Mouse (Mus musculus) ovary, postnatal 10 days (tissue): ENCODE results near the gene Foxn3.

Experiments
- DNase-seq: peaks from one replicate; pipeline ENCODE4 v3.0.0; 2022; ENCODE audit warnings: low spot score

The Foxn3 gene

DNA sequence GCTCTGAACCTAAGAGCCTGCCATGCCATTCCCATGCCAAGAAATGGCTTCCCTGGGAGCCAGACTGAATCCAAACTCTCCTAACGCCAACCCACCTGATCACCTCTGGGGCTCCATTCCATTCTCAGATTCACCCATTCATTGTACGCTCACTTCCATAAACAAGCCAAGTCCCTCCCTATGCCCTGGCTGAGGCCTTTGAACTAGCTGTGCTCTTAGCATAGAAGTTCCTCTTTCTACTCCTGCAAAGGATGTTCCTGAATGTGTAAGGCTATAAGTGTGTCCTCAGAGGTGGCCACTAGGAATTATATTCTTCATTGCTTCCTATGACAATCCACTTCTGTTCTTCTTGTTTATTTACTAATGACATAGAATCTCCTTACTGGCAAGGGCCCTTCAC is 40.5 kb downstream of the Foxn3 start:
- no peak for DNase-seq

DNA sequence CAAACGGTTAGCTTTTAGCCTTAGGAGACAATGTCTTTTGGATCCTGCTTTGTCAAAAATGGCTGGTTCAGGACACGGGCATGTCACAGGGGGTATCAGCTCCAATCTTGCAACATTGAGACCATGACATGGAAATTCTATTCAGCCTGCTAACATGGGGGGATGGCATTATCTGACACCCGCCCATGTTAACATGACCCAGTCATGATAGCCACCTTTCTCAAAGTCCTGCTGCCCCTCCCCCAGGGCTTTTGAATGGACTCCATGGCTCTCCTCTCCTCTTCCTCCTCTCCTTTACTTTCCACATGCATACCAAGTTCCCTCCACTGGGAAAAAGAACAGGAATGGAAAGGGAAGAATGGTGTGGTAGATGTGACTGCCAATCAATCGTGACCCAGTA is 43.5 kb downstream of the Foxn3 start:
- DNase-seq: no peak

DNA sequence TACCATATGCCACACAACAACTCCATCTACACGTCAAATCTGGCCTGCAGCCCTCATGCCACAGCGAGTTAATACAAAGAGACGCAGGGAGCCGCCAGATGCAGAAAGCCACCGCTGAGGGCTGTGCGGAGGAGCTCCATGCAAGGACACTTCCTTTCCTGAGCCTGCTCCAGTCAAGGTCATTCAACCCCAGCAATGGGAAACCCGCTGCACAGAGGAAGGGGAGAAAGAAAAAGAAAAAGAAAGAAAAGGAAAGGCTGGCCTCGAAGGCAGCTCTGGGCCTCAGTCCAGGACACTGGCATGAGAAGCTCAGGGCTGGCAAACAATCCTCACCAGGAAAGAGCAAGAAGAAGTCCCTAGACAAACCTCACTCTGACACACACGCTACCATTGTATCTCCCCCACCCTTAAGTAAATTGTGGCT is 44.2 kb downstream of the Foxn3 start:
- no peak for DNase-seq

DNA sequence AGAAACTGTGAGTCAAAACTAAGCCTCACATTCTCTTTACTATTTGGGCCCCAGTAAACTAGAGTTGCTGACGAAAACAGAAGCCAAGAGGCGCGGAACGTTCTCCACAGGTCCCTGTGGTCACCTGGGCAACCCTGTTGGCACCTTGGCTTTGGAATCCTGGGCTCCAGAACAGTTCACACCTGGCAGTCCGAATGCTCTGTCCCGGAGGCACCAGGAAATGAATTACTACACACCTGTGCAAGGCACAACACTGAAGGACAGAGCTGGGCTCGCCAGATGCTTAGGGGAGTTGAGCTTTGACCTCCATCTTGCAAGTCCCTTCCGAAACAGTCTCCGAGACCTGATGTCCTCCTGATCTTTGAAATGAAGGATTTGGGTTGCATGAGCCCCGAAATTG is 44.7 kb downstream of the Foxn3 start:
- DNase-seq: no peak

DNA sequence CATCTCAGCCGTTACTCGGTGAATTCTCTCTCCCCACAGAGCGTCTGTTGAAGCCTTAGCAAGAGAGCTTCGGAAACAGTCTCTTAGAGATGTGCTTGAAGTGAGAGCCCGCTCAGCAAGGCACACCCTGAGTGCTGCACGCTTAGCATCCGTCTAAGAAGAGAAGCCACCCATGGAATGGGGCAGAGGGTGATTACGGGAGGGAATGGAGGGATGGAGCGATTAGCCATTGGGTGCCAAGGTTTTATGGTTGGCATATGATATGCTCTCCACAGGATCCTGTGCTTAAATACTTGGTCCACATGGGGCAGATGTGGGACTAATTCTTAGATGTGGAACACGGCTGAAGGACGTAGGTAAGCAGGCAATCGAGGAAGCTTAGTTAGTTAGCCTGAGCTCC is 45.3 kb downstream of the Foxn3 start:
- no peak for DNase-seq

DNA sequence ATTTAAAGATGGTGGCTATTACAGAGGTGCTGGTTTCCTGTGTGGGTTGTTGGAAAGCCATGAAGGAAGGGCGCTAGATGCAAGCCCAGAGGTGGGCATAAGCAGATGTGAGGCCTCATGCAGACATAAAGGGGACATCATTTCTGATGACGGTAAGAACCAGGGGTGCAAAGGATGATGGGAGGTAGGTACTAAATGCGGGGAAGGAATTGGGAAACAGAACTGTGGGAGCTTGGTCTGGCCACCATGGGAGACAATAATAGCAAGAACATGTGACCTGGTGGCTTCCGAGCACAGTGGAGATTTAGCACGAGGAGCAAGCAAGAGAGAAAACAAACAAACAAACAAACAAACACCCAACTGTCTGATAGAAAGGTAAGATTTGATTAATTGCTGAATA is 46.1 kb downstream of the Foxn3 start:
- no peak for DNase-seq

DNA sequence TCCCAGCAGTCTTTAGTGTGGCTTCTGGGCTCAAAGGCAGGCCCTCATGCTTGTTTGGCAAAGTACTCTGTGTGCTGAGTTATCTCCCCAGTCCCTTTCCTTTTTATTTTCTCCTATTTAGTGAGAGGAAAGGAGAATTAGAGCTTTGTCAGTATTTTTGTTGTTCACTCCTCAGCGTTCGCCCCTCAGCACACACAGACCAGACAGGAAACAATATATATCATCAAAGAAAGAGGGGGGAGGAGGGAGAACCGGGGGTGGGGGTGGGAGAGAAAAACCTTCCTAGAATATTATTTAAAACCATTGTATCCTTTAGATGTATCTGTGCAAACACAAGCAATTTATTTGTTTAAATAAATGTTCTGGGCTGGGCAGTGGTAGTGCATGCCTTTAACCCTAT is 47.9 kb downstream of the Foxn3 start:
- no peak for DNase-seq

DNA sequence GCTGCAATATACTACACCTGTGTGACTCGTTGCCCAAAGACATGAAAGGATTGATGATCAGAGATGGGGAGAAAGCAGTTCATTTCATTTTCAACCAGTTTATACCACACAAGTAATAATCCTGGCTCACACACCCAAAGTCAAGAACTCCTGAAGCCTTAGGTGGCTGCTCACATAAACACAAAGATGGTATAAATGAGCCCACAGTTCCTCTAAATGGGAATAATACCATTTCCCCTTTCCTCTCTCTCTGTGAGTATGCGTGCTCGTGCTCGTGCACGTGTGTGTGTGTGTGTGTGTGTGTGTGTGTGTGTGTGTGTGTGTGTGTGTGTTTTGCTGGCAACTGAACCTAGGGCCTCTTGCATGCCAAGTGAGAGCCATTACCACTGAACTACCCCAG is 51.7 kb downstream of the Foxn3 start:
- no peak for DNase-seq

DNA sequence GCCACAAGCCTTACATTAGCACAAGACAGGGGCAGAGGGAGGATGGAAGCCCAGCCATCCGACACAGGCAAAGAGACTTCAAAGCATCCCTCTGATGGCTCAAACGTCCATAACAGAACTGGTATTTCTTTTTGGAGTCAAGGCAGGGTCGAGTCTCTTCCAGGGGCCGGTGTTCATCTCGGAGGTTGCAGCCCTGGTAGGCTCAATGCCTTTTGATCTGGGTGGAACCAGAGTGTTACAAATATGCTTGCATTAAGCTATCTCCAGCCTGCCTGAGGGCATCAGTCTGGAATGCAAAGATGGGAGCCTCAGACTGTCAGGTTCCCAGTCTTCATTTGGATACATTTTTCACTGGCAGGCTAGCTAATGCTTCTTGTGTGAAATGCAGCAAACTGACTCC is 52.6 kb downstream of the Foxn3 start:
- no peak for DNase-seq

DNA sequence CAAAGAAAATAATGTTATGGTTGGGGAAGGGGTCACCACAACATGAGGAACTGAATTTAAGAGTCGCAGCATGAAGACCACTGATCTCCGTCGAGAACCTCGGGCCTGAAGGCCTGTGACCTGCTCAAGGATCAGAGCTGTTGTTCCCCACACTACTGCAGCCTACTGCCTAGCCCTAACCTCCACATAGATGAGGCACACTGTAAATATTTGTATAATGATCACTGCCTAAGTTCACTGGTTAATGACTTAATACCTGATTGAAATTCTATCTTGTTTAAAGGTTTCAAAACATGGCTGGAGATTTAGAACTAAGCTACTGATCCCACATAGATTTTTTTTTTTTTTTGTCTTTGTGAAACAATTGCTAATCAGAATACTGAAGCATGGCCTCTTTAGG is 61.2 kb downstream of the Foxn3 start:
- DNase-seq: no peak

DNA sequence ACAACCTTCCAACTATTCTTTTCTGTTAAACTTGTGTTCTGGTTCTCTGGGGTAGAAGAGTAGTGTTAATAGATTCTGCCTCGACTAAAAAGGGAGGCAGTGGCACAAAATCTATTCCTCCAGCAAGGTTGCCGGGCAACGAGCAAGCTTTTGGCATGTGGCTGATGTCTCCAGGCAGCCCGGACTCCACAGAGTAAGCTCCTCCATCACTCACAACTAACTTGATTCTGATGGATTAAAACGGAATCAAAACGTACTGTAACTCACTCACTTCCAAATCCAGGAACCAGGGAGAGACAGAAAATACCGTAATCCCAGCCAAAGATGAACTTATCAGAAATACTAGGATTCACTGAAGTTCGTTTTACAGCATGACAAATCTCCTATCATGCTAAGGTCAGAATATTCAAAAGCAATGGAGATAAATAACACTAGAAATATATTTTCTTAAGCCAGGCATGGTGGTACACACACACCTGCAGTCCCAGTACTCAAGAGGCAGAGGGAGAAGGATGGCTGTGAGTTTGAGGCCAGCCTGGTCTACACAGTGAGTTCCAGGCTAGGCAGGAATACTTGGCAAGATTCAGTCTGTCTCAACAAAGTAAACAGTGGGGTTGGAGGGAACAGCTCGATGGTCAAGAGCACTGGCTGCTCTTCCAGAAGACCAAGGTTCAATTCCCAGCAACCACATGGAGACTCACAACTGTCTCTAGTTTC is 64.2 kb downstream of the Foxn3 start:
- no peak for DNase-seq

DNA sequence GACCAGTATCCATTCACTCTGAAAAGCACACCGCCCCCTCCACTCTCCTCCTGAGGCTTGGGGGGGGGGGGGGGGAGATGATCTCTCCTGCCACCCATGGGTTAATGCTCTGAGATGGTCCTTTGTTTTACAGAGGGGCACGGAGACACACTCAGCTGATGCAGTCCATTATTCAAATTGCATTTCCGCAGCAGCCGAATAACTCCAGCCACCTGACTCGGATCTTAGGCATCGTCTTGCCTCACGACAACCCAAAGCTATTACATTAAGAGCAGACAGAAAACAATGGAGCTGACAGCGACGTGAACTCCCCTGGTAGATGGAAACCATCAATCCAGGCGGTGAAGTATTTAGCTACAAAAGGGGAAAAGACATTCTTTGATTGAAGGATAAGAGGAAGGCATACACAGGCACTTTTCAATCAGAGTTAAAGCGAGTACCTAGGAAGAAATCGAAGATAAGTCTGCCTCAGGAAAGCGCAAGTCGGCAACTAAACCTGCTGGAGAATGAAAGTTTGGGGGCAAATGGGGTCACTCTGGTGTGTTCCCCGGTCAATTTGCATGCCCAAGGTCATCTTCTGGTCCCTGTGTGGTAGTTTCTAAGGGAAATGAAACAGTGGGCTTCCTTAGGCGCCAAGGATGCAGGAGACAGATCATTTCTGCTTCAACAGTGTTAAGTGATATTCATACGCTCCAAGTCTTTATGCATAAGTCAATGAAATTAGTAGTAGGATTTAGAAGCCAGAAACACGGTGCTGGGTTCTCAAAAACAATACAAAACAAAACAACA is 65.0 kb downstream of the Foxn3 start:
- DNase-seq: no peak

DNA sequence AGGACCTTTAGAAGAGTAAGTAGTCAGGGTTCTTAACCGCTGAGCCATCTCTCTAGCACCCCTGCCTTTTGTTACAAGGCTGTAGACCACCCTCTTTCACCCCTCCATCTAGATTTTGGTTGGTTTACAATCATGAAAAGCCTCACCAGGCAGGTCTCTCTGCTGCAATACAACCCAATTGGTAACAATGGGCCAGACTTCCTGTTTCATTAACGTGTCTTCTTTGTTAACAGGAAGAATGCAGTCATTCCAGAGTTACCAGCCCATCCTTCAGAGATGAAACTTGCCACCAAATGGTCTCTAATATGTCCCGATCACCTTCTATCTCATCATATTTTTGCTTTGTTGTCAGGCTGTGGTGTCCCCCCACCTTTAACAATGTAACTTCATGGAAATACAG is 66.4 kb downstream of the Foxn3 start:
- no peak for DNase-seq

DNA sequence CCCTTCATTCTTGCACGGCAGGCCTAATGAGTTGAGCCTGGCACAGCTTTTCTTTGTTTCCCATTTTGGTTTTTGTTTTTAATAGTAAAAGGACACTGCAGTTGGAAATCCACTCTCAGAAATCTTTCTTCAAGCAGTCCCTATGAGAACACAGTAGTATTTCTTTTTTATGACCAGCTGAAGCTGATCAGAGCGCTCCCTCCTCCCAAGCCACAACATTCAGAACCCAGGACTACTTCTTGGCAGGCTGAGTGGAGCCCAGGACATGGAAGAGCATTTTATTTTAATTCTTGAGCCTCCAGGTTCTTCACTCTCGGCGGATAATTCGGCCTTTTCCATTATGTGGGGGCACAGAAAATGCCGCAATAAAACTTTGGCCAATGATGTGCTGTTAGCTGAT is 73.2 kb downstream of the Foxn3 start:
- no peak for DNase-seq

DNA sequence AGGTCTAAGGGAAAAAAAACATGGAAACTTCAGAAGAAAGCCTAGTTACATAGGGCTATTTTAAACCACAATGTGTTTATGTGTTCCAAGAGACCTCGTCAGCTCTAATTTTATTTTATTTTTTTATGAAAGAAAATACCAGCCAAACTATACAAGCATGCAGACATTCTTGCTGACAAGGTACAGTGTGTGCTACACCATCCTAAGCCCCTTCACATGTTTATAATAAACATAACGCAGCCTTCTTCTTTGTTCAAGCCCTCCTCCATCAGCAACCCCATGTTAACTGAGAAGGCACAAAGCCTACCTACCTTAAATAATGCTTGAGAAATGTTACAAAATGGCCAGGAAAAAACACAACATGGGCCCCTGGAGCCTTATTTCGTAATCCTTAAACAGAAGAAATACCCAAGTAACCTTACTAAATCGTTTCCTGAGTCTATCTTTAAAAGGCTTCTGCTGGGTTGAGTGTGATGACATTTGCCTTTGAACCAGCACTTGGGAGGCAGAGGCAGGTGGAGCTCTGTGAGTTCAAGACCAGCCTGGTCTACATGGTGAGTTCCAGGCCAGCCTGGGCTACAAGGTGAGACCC is 74.3 kb downstream of the Foxn3 start:
- no peak for DNase-seq

DNA sequence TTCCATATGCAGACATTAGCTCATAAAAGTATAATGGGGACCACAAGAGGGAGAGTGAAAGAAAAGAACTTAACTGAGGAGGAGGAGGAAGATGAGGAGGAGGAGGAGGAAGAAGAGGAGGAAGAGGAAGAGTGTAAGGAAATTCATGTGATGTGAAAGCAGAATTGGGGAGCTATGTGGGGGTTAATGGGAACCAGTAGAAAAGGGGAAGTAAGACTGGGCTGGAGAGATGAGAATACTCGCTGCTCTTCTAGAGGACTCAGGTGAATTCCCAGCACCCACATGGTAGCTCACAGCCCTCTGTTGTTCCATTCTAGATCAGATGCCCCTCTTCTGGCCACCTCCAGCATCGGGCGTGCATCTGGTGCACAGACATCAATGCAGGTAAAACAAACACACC is 83.0 kb downstream of the Foxn3 start:
- no peak for DNase-seq

DNA sequence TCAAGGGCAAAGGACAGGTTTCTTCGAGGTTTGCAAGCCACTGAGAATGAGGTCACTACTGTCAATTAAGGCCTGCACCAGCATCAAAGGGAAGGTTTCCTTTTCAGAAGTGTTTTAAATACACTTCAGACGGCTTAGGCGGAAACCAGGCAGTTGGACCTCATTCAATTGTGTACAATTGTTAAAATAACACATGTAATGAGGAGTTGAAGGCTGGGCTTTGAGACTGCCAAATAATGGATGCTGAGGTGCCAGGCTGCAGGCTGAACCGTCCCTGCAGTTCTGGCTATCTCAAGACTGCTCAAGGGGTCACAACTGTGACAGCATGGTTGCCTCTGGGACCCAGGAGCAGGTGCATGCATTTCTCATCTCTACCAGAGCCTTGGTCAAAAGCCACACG is 89.2 kb downstream of the Foxn3 start:
- no peak for DNase-seq

DNA sequence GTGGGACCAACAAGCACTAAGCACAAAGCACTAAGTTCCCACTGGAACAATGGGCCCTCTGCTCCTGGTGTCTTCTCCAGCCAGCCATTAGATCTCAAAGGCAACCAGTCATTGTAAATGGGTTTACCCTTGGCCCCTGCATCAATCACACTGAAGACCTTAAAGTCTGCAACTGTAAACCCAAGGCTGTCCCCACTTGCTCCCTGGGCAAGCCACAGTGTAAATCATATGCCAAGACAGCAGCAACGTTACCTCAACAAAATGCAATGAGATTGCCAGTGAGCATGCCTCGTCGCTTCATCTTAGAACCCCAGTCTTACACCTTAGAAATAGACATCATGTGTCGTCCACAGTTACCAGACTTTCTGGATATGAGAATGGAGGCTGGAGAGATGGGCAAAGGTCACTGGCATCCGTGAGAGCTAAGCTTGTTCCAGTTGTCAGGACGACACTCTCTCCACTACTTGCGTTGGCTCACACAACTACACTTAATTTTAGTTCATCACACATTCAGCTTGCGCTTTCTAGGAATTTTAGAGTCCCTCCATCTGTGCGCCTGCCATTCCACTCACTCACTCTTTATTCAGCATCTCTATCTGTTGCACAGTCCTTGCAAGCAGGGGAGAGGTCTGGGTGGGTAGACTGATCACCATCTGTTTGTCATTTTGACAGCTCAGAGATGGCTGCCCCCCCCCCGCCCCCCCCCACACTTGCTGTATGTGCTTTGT is 89.8 kb downstream of the Foxn3 start:
- no peak for DNase-seq

DNA sequence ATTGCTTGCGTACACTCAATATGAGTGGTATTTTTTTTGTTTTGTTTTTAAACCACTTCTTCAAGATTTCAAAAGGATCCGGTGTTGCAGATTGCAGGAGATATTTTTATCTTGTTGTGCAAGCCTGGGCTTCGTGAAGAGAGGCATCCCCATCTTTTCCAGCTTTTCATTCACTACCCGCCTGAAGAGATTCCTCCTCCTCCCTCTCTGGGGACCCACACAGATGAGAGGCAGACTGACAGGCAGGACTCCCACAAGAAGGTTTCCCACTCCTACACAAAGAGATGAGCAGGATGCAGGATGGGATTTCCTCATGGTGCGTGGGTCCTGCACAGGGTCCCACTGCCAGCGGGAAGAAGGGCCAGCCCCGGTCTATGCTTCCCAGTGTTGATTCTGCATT is 92.0 kb downstream of the Foxn3 start:
- DNase-seq: no peak

DNA sequence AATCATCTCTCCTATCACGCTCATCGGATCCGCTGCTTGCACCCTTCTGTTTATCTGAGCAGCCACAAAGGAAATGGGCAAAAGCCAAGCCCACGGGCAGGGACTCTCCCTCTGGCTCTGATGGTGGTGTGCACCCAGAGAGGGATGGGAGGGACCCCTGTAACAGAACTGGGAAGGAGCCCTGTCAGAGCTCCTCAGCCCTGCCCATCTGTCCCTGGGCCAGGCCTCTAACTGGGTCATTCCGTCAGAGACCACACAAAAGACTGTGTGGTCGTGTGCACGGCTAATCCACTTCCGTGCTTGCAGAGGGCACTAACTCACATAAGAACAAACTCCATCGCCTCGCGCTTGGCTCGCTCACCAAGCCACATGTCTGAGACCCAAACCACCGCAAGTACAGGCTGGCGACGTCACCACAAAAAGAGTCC is 95.5 kb downstream of the Foxn3 start:
- no peak for DNase-seq

DNA sequence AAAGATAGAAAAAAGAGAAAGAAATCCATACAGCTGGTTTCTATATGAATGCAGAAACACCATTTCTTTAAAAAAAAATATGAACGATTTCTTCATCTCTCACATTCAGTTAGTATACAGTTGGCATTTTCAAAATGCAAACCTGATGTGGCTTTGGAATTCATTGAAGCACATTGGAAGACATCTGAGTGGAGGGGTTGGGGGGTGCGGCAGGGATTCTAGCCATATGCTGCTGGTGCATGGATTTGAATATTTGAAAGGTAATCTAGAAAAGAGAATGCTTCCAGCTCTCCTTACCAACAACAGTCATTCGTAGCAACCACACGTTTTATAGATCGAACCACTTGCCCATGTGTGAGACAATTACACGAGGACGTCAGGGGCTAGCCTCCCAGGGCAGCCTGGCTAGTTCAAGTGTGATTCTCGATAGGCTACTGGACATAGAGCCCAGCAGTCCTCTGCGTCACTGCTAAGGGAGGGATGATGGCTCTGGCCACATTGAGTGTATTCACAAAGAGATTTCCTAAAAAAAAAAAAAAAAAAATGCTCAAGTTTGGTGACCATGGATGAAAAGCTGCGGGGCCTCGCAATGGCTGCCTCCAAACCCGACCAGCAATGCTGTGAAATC is 96.0 kb downstream of the Foxn3 start:
- DNase-seq: no peak

DNA sequence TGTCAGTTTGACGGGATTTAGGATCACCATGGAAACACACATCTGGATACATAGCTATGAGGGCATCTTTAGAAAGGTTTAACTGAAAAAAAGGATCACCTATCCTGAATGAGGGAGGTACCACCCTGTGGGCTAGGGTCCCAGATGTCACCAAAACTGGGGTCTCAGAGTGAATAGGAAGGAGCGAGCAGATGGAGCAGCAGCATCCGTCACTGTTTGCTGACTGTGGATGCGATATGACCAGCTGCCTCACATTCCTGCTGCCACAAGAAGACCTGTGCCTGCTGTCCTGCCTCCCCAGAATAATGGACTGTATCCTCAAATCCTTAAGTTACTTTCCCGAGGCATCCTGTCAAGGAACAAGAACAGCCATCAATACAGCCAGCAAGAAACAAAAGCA is 97.0 kb downstream of the Foxn3 start:
- DNase-seq: no peak
